Mouse (Mus musculus) T-helper 17 cell (primary cell): ENCODE data around the gene Cpa1.

Experiments used
- in situ Hi-C, 2 experiments: fragments of 300-600 bp; cut with MboI, MseI; formaldehyde crosslinking; loops; 1 replicate in 1 of 2; 2 replicates in 1 of 2; pipeline ENCODE4 v1.15.1; 2025; ENCODE audit warnings: high pct_unique_total_duplicates in 2 of 2

Cpa1 gene

DNA sequence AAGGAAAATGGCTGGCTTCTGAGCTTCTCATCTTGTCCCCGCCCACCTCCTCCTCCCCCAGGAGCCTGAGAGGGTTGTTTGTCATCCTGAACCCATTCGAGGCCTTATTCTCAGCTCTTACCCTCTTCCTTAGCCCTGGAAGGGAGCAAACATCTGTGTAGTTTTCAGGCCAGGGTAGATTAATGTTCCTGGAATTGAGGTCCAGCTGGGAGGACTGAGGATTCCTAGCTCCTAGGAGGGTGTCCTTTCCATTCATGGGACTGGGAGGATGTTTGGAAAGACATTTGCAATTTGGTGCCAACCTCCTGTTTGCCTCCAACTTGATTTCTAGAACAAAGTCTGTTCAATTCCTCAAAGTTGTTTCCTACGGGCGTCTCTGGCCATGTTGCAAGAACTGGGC lies 18.4 kb upstream of the Cpa1 start:
- in situ Hi-C loops: loop anchor here in 1 of 2 experiments (10.0 kb wide), 1 partner anchor 184 kb away; no protein-coding TSS in a partner anchor

GRCm38 (mm10) chr6:30620994-30621393 lies 18.0 kb upstream of the Cpa1 start:
- in situ Hi-C loops: loop anchor here in 1 of 2 experiments (10.0 kb wide), 1 partner anchor 184 kb away; no protein-coding TSS in a partner anchor

DNA sequence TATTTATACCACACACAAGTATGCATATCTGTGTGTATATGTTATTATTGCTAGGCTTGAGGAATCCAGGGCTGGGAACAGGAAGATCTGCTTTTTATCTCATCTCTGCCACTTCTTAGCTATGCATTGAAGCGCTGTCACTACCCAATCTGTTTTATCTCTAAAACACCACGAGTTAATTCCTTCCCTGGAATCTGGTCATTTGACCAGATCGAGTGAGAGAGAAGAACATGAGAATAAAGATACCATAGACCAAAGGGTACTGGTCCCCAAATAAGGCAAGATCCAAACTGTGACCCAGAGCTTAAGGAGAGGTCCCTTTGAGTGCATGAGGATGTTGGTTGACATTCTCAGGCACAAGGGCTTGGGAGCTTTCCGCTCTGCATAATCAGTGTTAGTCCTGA lies 17.0 kb upstream of the Cpa1 start:
- in situ Hi-C loops: loop anchor here in 1 of 2 experiments (10.0 kb wide), 1 partner anchor 183 kb away; no protein-coding TSS in a partner anchor

DNA sequence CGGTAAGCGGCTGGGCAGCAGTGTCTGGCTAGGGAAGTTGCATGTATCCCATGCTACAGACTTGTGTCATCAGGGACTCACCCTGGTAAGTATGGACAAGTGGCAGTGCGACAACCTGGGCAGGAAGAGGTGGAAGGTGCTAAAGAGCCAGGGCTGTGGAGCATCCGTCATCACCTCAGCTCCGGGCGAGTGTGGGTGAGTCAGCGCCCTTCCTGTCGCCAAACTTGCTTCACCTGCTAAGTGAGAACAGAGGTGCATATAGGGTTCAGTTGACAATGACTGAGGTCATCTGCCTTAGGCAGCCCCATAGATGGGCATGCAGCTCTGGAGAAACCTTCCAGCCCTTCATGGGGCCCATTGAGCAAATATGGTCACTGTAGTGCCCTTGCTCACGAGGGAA lies 14.3 kb upstream of the Cpa1 start:
- in situ Hi-C loops: loop anchor here in 1 of 2 experiments (10.0 kb wide), 1 partner anchor 180 kb away; no protein-coding TSS in a partner anchor

DNA sequence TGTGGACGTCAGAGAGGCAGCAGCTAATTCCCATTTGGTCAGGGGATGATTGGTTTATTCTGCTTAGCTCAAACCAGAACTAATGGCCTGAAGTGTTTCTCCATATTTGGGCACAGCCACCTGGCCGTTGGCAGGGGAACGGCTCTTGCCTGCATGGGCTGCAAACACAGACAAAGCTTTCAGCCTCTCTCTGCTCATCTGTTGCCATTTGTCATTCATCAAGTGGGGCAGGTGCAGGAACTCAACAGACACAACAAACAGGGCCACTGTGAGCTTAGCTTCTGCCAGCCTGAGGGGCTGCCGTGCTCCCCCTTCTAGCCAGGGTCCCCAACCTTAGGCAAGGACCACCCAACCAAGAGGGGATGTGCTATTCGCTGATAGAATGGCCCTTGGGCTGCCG lies 10.9 kb upstream of the Cpa1 start:
- in situ Hi-C loops: loop anchor here in 1 of 2 experiments (10.0 kb wide), 1 partner anchor 177 kb away; no protein-coding TSS in a partner anchor

GRCm38 (mm10) chr6:30629989-30630388 lies 9.0 kb upstream of the Cpa1 start:
- in situ Hi-C loops: loop anchor here in 1 of 2 experiments (5.0 to 10.0 kb wide), 2 partner anchors 77 to 175 kb away; no protein-coding TSS in a partner anchor

GRCm38 (mm10) chr6:30635361-30635862 lies 3.6 kb upstream of the Cpa1 start:
- in situ Hi-C loops: no loop called here

DNA sequence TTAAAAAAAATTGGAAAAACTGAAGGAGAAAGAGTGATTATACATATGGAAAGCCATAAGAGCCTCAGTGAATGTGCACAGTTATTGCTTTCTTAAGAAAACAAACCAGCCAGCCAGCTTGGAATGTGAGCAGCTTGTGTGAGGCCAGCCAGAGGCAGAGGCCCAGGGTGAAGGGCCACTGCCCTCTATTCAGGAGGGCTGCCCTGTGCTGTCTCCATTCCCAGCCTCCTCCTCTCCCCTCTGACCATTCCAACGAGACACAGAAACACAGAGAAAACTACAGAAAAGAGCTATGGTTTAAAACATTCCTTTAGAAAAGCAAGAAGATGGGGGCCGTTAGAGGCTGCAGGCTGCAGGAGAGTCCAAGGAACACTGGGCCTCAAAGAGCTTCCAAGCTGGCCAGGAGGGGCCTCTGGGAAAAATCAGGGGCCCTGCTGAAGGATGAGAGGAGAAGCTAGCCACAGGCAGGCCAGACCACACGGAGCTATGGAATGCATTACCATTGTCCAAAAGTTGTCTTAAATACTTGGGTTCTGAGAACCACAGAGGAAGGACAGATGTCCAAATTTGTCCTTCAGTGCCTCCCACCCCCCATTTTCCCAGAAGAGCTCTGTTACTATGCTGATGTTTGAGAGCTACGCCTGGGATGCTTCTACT lies 2.7 kb upstream of the Cpa1 start:
- in situ Hi-C loops: no loop called here

DNA sequence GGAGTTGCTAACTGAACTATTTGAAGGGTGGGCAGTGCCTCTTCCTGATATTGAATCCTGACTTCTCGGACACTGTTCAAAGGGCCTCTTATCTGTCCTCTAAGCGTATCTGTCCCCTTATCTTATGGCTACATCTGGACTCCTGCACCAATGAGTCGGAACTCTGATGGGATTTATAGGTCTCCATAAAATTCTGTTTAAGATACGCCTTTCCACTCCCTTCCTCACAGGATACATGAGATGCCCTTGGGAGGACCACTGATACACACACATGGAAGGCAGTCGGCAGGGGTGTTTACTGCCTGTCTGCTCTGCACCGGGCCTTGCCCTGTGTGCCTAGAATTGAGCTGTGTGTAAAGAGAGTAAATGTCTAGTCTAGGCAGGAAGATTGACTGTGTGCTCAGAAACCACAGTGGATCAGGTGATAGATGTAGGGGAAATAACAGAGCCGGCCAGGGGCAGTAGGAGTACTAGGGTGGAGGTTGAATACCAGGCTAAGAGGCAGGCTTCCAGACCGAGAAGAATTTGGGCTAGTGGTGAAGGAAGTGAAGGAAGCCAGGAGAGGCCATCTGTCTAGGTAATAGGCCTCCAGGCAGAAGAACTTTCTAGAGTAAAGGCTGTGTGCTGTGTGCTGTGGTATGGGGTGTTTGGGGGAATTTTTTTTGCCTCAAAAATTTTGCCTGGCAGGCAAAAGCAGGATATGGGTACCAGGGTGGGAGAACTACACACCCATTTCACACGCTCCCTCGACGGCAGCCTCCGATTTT lies 4.9 kb downstream of the Cpa1 start:
- in situ Hi-C loops: no loop called here

DNA sequence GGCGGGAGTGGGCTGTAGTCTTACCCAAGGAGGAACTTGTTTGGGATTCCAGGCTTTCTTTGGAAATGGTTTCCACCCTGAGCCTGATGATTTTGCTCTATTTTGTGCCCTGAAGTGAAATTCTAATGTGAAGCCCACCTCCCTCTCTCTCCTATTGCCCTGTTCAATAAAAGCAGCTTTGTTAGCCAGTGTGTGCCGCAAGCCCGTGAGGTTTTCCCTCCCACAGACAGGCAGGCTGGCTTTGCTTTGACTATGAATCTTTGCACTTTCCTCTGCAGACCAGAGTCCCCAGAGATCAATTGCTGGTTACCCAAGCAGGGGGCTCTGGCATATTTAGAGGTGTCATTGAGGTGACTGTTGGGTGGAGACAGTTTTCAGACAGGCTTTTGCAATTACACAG lies 5.4 kb downstream of the Cpa1 start:
- in situ Hi-C loops: no loop called here

- in situ Hi-C loops: no loop called here
Measured at GRCm38 (mm10) chr6:30645379-30645778, 6.4 kb downstream of the Cpa1 start.

GRCm38 (mm10) chr6:30649651-30650296 lies 10.8 kb downstream of the Cpa1 start:
- in situ Hi-C loops: no loop called here

- in situ Hi-C loops: no loop called here
Measured at GRCm38 (mm10) chr6:30652425-30653188, 13.6 kb downstream of the Cpa1 start.

- in situ Hi-C loops: no loop called here
Measured at GRCm38 (mm10) chr6:30653518-30653917, 14.5 kb downstream of the Cpa1 start.

DNA sequence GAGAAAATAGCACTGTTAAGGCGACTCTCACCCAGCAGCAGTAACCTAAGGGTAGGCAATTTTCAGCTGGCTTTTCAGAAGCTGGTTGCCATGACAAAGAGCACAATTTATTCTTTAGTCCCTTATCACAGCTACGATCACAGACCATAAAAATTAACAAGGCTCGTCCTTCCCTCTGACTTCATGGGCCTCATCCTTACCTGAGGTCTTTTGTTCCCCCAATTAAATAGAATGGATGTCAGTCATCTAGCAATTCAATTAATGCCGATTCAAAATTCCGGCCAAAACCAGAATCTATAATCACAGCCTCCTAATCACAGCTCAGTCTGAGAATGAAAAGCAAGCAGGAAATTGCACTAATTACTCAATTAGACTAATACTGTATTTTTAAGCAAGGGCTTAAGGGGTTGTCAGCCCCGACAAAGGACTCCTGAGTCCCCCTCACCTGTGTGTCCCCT lies 15.4 kb downstream of the Cpa1 start:
- in situ Hi-C loops: no loop called here

GRCm38 (mm10) chr6:30654932-30655331 lies 15.9 kb downstream of the Cpa1 start:
- in situ Hi-C loops: loop anchor here in 1 of 2 experiments (5.0 kb wide), 1 partner anchor 147 kb away; no protein-coding TSS in a partner anchor

- in situ Hi-C loops: loop anchor here in 1 of 2 experiments (5.0 kb wide), 1 partner anchor 145 kb away; no protein-coding TSS in a partner anchor
Measured at GRCm38 (mm10) chr6:30657279-30657678, 18.3 kb downstream of the Cpa1 start.

- in situ Hi-C loops: loop anchor here in 1 of 2 experiments (5.0 kb wide), 1 partner anchor 144 kb away; no protein-coding TSS in a partner anchor
Measured at GRCm38 (mm10) chr6:30658619-30659018, 19.6 kb downstream of the Cpa1 start.

DNA sequence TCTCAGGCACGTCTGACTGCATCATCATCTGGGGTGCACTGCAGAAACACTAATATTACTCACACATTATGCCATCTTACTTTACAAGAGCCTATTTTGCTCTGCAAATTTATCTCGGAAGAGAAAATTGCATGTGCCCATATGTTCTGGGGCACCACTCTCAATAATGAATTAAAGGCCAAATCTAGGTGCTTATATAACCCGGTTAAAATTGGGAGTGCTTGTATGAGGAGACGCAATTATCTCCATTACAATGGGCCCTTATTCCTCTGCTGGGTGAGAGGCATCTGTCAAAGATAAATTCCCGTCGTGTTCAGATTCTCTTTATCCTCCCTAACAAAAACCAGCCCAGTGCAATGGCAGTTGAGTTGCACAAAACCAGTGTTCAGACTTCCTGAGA lies 25.8 kb downstream of the Cpa1 start:
- in situ Hi-C loops: no loop called here

DNA sequence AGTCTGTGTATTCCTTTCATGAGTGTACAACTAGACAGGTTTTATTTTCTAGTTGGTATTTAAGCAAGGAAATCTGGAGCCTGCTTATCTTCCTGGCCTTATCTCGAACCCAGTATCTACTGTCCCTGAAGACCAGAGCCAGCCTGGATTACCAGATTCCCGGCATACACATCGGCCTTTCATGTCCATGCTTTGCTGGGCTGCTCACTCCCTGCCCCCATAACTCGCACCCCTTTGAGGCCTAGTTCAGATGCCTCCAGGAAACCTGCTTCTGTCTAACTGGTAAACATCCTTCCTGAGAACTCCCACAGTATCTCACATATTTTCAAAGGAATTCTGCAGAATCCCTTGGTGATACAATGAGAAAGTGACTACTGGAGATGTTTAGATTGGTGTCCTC lies 26.3 kb downstream of the Cpa1 start:
- in situ Hi-C loops: no loop called here

- in situ Hi-C loops: no loop called here
Measured at GRCm38 (mm10) chr6:30666043-30666442, 27.0 kb downstream of the Cpa1 start.
